Mouse (Mus musculus): ENCODE measurements at regions not wholly inside any gene's neighbourhood (a gene's known extent, or its start where the extent isn't known, plus 50 kb on each side); places are given as distances from the start of the nearest gene placed in this dataset.

DNA sequence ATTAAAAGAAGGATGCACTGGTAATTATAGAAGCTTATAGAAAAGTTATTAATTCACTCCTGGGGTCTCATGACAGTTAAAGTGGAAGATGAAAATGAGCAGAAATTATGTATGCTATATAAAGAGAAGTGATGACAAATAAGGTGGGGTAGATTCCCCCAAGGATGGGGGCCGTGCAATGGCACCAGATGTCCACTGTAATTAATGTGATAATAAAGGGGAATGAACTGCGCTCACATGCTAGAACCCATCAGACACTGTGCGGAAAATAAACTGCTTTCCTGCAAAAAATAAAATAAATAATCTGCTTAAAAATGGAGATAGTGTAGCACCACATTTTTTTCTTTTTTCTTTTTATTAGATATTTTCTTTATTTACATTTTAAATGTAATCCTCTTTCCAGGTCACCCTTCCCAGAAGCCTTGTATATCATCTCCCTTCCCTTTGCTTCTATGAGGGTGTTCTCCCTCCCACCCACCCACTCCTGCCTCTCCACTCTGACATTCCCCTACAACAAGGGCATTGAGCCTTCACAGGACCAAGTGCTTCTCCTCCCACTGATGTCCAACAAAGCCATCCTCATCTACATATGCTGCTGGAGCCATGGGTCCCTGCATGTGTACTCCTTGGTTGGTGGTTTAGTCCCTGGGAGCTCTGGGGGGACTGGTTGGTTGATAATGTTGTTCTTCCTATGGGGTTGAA lies 934.0 kb upstream of the Pcdh20 start:
- no peak for DNase-seq

DNA sequence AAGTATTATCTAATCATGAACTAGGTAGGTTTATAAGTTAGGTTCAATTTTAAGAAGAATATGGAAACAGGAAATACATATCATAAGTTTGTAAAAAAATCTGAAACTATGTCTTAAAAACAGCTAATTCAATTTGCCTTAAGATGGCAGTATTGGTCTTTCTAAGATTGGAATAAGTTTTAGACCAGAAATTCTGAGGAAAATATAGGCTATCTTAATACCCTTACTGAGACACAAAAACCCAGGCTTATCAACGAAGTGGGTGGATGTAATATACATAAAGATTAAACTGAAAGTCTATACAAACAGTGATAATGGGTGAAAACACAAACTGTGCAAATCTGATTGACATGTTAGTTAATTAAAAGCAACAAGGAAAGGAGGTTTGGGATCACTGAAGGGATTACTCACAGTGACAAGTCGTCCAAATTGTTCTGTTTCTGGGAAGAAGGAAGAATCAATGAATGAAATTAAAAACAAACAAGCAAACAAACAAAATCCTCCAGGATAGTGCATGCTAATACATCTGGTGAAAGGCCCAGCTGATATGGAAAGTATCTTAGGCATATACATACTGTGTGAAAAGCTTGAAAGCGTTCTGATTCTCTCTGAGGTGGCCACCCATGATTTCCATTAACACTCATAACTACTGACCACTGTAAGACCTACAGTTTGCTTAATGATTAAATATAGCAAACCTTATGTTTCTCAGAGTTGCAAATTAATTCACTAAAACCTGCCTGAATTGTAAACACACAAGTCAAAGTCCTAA lies 931.6 kb upstream of the Pcdh20 start:
- DNase-seq = no peak

DNA sequence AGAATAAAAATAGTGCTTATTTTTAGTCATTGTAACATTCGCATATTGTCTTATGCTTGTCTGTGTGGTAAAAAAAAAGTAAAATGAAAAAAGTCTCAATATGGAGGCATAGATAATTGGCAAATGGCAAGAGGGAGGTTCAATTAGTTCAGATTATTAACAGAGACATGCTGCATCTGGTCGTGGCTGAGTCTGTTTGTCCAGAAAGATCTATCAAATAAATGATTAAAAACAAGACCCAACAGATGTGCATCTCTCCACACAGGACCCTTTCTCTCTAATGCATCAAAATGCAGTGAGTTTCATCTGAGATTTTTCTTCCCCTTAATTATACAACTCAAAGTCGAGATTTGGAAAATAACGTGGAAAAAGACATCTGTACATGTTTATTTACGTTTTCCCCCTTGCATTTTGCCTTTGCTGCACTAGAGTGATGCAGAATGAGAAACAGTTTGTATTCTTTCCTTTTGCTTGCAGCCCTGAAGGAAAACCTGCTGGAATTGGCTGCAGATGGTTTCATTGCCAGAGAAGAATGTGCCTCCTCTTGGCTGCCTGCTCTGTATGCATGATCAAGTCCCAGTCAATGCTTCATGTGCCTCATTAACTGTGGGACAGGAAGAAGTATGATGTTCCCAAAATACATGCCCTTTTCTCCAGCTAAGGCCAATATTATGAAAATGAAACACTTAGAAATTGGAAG lies 886.0 kb upstream of the Pcdh20 start:
- peak in 1 of 2 experiments; percentile 2 for DNase-seq

DNA sequence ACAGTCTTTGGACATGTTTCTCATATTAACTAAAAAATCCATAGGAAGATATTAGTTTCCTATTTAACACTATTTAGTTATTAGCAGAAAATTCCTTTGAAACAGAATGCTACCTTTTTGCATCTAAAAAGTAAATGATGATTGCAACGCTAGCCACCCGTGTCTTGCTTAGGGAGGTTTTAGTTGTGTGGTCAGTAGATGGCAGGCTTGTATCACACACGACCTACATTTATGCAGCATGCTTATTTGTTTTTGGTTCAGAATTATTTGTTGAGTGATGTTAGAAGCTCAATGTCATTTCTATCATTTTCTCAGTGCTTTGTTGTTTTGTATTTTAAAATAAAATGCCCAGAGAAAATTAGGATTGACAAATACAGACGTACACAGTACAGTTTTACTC lies 876.8 kb upstream of the Pcdh20 start:
- DNase-seq = peak in 1 of 2 experiments; percentile 3

DNA sequence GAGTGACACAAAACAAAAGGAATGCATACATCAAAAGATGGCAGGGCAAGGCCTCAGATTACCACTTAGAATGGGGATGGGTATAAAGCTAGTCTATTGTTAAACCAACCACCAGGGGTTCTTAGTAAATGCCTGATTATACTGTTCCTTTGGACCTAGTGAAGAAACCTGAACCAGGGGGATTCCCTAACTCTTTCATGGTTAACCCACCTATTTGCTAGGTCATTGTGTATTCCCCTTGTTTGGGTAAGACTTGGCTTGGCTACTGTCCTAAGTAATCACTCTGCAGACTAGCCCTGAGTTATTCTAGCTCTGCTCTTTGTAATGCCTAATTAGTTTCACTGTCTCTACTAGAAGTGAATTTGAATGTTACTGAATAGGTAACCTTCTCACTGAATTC lies 853.9 kb upstream of the Pcdh20 start:
- DNase-seq = no peak

DNA sequence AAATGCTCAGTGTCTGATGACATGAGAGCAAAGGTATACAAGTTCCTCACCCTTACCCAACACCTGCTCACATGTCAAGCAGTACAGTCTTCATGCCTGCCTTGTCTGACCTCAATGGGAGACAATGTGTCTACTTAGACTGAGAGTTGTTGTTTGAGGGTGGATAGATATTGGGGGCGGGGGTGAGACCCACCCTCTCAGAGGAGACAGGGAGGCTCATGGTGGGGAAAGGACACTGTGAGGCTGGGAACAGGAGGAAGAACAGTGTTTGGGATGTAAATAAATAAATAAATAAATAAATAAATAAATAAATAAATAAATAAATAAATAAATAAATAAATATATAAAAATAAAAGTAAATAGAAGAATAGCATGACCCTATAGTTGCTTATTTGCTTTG lies 837.3 kb upstream of the Pcdh20 start:
- DNase-seq = no peak

All from layer of hippocampus, postnatal 36 days (tissue).